Mouse (Mus musculus) bone marrow macrophage, adult 2 months (primary cell): ENCODE data around the gene Pfkp. TPM values are rescaled to one million over a fixed set of nuclear protein-coding genes. Genes with fewer than 3 reads are reported as not detected.
A peak's percentile ranks its signal among the peaks of the same experiment; 100 is the strongest.

Experiments
- H3K27ac ChIP-seq: 2 replicates; pipeline ENCODE4 v1.5.1; 2012; ENCODE audit warnings: low read depth, low read length; ENCODE audit not compliant: insufficient read depth
- H3K4me1 ChIP-seq: 2 replicates; pipeline ENCODE4 v1.6.1; 2012; ENCODE audit warnings: low read length; ENCODE audit not compliant: control insufficient read depth, insufficient read depth
- H3K4me3 ChIP-seq: 2 replicates; pipeline ENCODE4 v1.5.1; 2012; ENCODE audit warnings: mild to moderate bottlenecking, low read length, moderate library complexity; ENCODE audit not compliant: insufficient read depth
- CTCF ChIP-seq: IDR thresholded peaks from 2 replicates; pipeline ENCODE4 v1.5.1; 2012; ENCODE audit warnings: low read depth, mild to moderate bottlenecking, low read length, moderate library complexity
- POLR2A ChIP-seq: IDR thresholded peaks from 2 replicates; pipeline ENCODE4 v1.6.1; 2012; ENCODE audit warnings: mild to moderate bottlenecking, low read depth, low read length, borderline replicate concordance
- polyA plus RNA-seq: library from polyadenylated mRNA; stranded (reverse); fragments of >200 nt; gene quantifications from 2 replicates; pipeline ENCODE4 v1.2.4, GENCODE M21; 2012; ENCODE audit not compliant: missing spikeins, insufficient read depth, insufficient read length

Pfkp gene
- 35.8 and 49.3 TPM in 2 replicates for polyA plus RNA-seq

DNA sequence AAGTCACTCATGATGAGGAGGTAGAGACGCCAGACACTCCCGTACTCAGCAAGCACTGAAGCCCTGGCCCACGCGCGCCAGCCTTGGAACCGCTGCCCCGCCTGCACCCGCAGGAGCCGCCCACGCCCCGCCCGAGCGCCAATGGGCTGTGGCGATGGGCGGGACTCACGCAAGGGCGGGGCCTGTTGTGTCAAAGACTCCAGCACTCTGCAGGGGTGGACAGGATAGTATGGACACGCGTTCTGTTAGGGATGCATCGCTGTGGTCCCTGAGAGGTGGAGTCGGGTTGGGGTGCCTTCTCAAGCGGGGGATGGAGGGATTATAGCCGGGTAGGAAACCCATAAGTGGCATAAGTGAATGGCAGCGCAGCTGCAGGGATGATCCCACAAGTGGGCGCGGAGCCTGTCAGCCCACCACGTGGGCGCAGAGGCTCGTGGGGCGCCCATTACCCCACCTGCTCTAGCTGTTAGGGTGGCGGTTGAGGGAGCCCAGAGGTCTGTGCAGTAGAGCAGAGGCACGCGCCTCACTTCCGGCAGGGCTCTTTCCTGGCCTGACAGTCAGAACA, at the start of gene Pfkp:
Pfkp (minus strand) TSS at position 109 of the 565 bp plus-strand sequence.
- peaks cover 11% of the 10 kb centered on the region; the same call in 1 of the 2 replicates for H3K4me1 ChIP-seq
- H3K27ac ChIP-seq = peak within 1 kb of the TSS; percentile 55
- H3K4me3 ChIP-seq = peak within 1 kb of the TSS; percentile 84
- no peak for TF ChIP-seq CTCF
- TF ChIP-seq POLR2A = peak; percentile 67

- H3K27ac ChIP-seq = no peak overlapping the region
- TF ChIP-seq POLR2A (no peak), CTCF (no peak)
- H3K4me1 ChIP-seq = no peaks in the 10 kb centered on the region
- no peak overlapping the region for H3K4me3 ChIP-seq
Measured at GRCm38 (mm10) chr13:6690607-6691006, 42.0 kb upstream of the Pfkp start.

GRCm38 (mm10) chr13:6689962-6690361, 41.4 kb upstream of the Pfkp start:
- Histone ChIP-seq H3K4me1 (no peaks in the 10 kb centered on the region), H3K27ac (no peak overlapping the region), H3K4me3 (no peak overlapping the region)
- TF ChIP-seq CTCF (peak; percentile 62), POLR2A (no peak)

DNA sequence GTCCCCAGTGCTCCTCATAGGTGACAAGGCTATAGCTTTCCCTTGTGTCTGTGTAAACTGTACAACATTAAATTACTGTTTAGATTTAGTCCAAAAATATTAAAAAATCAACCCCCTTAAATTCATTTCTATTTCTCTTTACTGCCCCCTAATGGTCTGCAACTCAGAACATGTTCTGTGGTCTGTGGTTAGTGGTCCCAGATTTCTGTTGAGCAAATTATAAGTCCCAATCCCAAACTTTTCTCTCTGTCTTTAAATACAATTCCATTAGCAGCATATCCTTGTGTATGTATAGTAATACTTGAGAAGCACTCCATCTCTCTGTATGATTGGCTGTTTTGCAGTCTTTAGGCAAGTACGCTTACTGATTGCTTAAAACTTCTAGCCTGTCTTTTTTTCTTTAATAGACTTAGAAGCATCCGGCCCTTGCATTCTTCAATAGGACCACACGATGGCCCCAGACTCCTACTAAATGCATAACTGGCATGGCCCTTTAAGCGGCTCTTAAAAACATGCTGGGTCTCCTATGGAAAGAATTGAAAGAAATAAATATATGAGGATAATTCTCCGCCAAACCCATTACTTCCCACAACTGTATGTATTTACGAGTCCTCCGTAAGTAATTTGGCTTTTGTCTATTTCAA, 40.3 kb upstream of the Pfkp start:
- TF ChIP-seq POLR2A = no peak
- TF ChIP-seq CTCF = no peak
- Histone ChIP-seq H3K27ac (no peak overlapping the region), H3K4me3 (no peak overlapping the region), H3K4me1 (no peaks in the 10 kb centered on the region)

- no peaks in the 10 kb centered on the region for H3K4me1 ChIP-seq
- TF ChIP-seq POLR2A (no peak), CTCF (no peak)
- no peak overlapping the region for H3K27ac ChIP-seq
- no peak overlapping the region for H3K4me3 ChIP-seq
Measured at GRCm38 (mm10) chr13:6666887-6667286, 18.3 kb upstream of the Pfkp start.

- Histone ChIP-seq H3K4me3 (no peak overlapping the region), H3K4me1 (0 out of 2 replicates have a peak, but pooled peaks cover 2% of the 10 kb centered on the region), H3K27ac (no peak overlapping the region)
- TF ChIP-seq CTCF = no peak
- no peak for TF ChIP-seq POLR2A
Measured at GRCm38 (mm10) chr13:6665506-6665905, 16.9 kb upstream of the Pfkp start.

GRCm38 (mm10) chr13:6664216-6664615, 15.6 kb upstream of the Pfkp start:
- H3K4me1 ChIP-seq = 0 out of 2 replicates have a peak, but pooled peaks cover 2% of the 10 kb centered on the region
- H3K27ac ChIP-seq = no peak overlapping the region
- no peak for TF ChIP-seq CTCF
- no peak for TF ChIP-seq POLR2A
- no peak overlapping the region for H3K4me3 ChIP-seq

DNA sequence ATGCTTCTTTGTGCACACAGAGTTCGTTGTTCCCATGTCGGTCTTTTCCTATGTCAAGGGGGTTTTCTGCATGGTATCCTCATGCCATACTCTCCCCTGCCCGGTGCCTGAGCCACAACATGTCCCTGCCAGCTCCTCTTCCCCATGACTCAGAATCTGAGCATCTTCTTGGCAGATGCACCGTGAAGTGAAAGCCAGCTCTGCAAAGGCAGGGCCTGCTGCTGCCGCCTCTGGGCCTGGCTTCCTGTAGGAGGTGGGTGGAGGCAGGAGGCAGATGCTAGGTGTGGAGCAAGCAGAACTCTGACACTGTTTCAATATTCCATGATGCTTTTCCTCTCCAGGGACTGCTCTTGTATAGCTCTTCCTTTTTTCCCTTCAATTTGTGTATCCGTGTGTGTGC, 10.7 kb upstream of the Pfkp start:
- no peak overlapping the region for H3K4me3 ChIP-seq
- H3K27ac ChIP-seq = no peak overlapping the region
- 0 out of 2 replicates have a peak, but pooled peaks cover 2% of the 10 kb centered on the region for H3K4me1 ChIP-seq
- TF ChIP-seq CTCF (no peak), POLR2A (no peak)

DNA sequence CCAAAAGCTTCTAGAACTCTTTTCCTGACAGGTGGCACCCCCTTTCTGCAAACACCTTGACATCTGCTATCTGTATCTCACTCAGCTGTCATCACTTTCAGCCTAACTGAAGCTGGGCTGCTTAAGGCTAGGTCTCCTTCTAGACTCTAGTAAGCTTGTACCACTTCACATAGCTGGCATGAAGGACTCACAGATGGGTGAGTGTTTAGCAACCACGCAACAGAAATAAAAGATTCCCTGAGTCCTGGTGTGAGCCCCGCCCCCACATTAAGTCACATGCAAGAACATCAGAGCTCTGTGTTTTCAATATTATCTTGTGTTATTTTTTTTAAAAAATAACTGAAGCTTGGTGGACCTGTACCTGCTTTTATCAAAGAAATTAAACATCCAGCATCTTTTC, 8.7 kb upstream of the Pfkp start:
- TF ChIP-seq POLR2A = no peak
- TF ChIP-seq CTCF = no peak
- Histone ChIP-seq H3K27ac (no peak overlapping the region), H3K4me3 (no peak overlapping the region), H3K4me1 (0 out of 2 replicates have a peak, but pooled peaks cover 2% of the 10 kb centered on the region)

DNA sequence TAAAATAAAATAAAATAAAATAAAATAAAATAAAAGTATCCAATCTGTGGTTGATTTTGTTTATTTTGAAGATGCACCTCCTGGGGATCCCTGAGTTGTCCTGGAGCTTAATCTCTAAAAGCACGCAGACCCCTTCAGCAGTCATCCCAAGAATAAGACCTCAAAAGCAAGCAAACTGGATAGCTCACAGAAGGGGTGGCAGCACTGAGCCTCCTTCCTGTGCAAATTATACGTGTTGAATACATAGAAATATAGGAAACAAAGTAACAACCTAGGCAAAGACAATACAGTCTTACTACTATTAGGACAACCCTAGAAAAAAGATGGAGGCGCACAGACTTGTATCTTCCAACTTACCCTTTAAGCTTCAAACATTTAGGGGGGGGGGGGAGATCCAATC, 965 bp upstream of the Pfkp start:
- Histone ChIP-seq H3K4me1 (peaks cover 8% of the 10 kb centered on the region; the same call in 1 of the 2 replicates), H3K27ac (no peak overlapping the region), H3K4me3 (no peak overlapping the region)
- no peak for TF ChIP-seq POLR2A
- TF ChIP-seq CTCF = no peak
